Mouse (Mus musculus) mouse trophoblast stem cell (cell line): ENCODE data around the gene Manba.
"Not testable (repeated sequence)": the region's sequence is repeated elsewhere in the genome, so short reads cannot be mapped to it uniquely, and the experiment has no call there.

Experiments
- in situ Hi-C, 2 experiments: fragments of 300-500 bp; cut with MseI, MboI; formaldehyde crosslinking; loops; 2 replicates in 1 of 2; 3 replicates in 1 of 2; pipeline ENCODE4 v1.15.1; 2025

Manba gene

GRCm38 (mm10) chr3:135524900-135525299 is 39.5 kb downstream of the Manba start:
- in situ Hi-C loops, result not testable (repeated sequence)

GRCm38 (mm10) chr3:135529670-135530069 is 44.3 kb downstream of the Manba start:
- in situ Hi-C loops, result no loop called here

- in situ Hi-C loops, result no loop called here
Observed at GRCm38 (mm10) chr3:135531762-135532161, 46.4 kb downstream of the Manba start.

- in situ Hi-C loops, result no loop called here
Observed at GRCm38 (mm10) chr3:135534103-135534502, 48.7 kb downstream of the Manba start.

GRCm38 (mm10) chr3:135546212-135546923 is 61.0 kb downstream of the Manba start:
- in situ Hi-C loops, result no loop called here

GRCm38 (mm10) chr3:135547298-135547697 is 61.9 kb downstream of the Manba start:
- in situ Hi-C loops, result no loop called here

- in situ Hi-C loops, result no loop called here
Observed at GRCm38 (mm10) chr3:135552874-135553273, 67.5 kb downstream of the Manba start.

- in situ Hi-C loops, result no loop called here
Observed at GRCm38 (mm10) chr3:135555192-135555591, 69.8 kb downstream of the Manba start.

GRCm38 (mm10) chr3:135556052-135556587 is 70.7 kb downstream of the Manba start:
- in situ Hi-C loops, result no loop called here

GRCm38 (mm10) chr3:135556851-135557662 is 71.6 kb downstream of the Manba start:
- in situ Hi-C loops, result no loop called here

GRCm38 (mm10) chr3:135562036-135562435 is 76.6 kb downstream of the Manba start:
- in situ Hi-C loops, result no loop called here

GRCm38 (mm10) chr3:135563163-135563689 is 77.8 kb downstream of the Manba start:
- in situ Hi-C loops, result no loop called here

GRCm38 (mm10) chr3:135564706-135565105 is 79.3 kb downstream of the Manba start:
- in situ Hi-C loops, result no loop called here

GRCm38 (mm10) chr3:135565306-135565705 is 79.9 kb downstream of the Manba start:
- in situ Hi-C loops, result no loop called here

- in situ Hi-C loops, result no loop called here
Observed at GRCm38 (mm10) chr3:135567888-135568287, 82.5 kb downstream of the Manba start.

GRCm38 (mm10) chr3:135568633-135569032 is 83.2 kb downstream of the Manba start:
- in situ Hi-C loops, result no loop called here

GRCm38 (mm10) chr3:135571540-135571939 is 86.1 kb downstream of the Manba start:
- in situ Hi-C loops, result no loop called here

- in situ Hi-C loops, result no loop called here
Observed at GRCm38 (mm10) chr3:135573051-135573450, 87.6 kb downstream of the Manba start.

GRCm38 (mm10) chr3:135575126-135575525 is 89.7 kb downstream of the Manba start:
- in situ Hi-C loops, result no loop called here

GRCm38 (mm10) chr3:135578588-135579140 is 93.3 kb downstream of the Manba start:
- in situ Hi-C loops, result no loop called here

- in situ Hi-C loops, result no loop called here
Observed at GRCm38 (mm10) chr3:135579179-135579578, 93.8 kb downstream of the Manba start.
